Comparison of ENCODE assay signal across 9 mouse cellular contexts in genomic region chr13:53109560-53110248, GRCm38 (mm10).
DNase-seq lines count a peak whose midpoint lies in the region; ATAC-seq lines count a peak whose summit lies in the region.
"Had no signal": no experiment of that assay in that cellular context is flagged by ENCODE, and none has a peak within 500 bp of the region (broad histone marks: within the 10 kb centered on the region; RNA-seq: fewer than 3 reads in every experiment).

No protein-coding gene starts in this region.

- H3K4me3 ChIP-seq in hindbrain, embryonic 11.5 days (ENCODE audit: low read depth, low read length), result no peak overlapping the region
- no peak overlapping the region for H3K4me3 ChIP-seq in lung, embryonic 16.5 days (ENCODE audit: low read length)
- H3K4me3 ChIP-seq: megakaryocyte, embryonic 14.5 days had no signal

- H3K9me3 ChIP-seq in hindbrain, embryonic 11.5 days (ENCODE audit: control insufficient read depth, low read length), result no peaks in the 10 kb centered on the region
- H3K9me3 ChIP-seq in lung, embryonic 16.5 days (ENCODE audit: control insufficient read depth, low read length), result no peaks in the 10 kb centered on the region

- peak overlapping the region; percentile 4; the same call in 1 of the 2 replicates for H3K9ac ChIP-seq in hindbrain, embryonic 11.5 days (ENCODE audit: low read depth, low read length)
- H3K9ac ChIP-seq in lung, embryonic 16.5 days (ENCODE audit: low read length), result no peak overlapping the region

- peak; percentile 85 for DNase-seq in Muller cell, postnatal 12 days (ENCODE audit: inconsistent ontology term)
- DNase-seq in cerebellum, adult 9-11 months, result peak; percentile 83
- DNase-seq in frontal cortex, postnatal 10 days (ENCODE audit: low spot score in 2 of 2), result peak; percentile 86 to 92
- DNase-seq in hindbrain, embryonic 11.5 days (ENCODE audit: low spot score), result peak; percentile 99
- peak; percentile 93 for DNase-seq in layer of hippocampus, adult 9-10 months (ENCODE audit: low spot score)
- DNase-seq in ovary, postnatal 14 days (ENCODE audit: low spot score), result peak; percentile 91
- peak; percentile 96 for DNase-seq in thymus, postnatal 0 days (ENCODE audit: low spot score)

- no peaks in the 10 kb centered on the region for H3K4me1 ChIP-seq in hindbrain, embryonic 11.5 days (replicated peaks; ENCODE audit: control insufficient read depth, insufficient read depth, low read length)
- no peaks in the 10 kb centered on the region for H3K4me1 ChIP-seq in lung, embryonic 16.5 days (replicated peaks; ENCODE audit: control insufficient read depth, insufficient read depth, low read length)

- peak overlapping the region; percentile 19 for H3K4me2 ChIP-seq in hindbrain, embryonic 11.5 days (replicated peaks; ENCODE audit: low read depth, low read length)
- no peak overlapping the region for H3K4me2 ChIP-seq in lung, embryonic 16.5 days (ENCODE audit: low read depth, low read length)

- H3K36me3 ChIP-seq in hindbrain, embryonic 11.5 days (ENCODE audit: control insufficient read depth, insufficient read depth, low read length), result no peaks in the 10 kb centered on the region
- peaks cover 13% of the 10 kb centered on the region for H3K36me3 ChIP-seq in lung, embryonic 16.5 days (ENCODE audit: control insufficient read depth, insufficient read depth, low read length)

- WGBS in hindbrain, embryonic 11.5 days, result 24% methylated on average over 17 of the region's 17 CpGs
- 25% methylated on average over 17 of the region's 17 CpGs for WGBS in lung, embryonic 16.5 days

- no peak overlapping the region for H3K27ac ChIP-seq in hindbrain, embryonic 11.5 days (ENCODE audit: low read depth, low read length)
- H3K27ac ChIP-seq in lung, embryonic 16.5 days (ENCODE audit: low read length), result no peak overlapping the region

- no peaks in the 10 kb centered on the region for H3K27me3 ChIP-seq in hindbrain, embryonic 11.5 days (ENCODE audit: control insufficient read depth, insufficient read depth, low read length)
- no peaks in the 10 kb centered on the region for H3K27me3 ChIP-seq in lung, embryonic 16.5 days (ENCODE audit: control insufficient read depth, insufficient read depth, low read depth, low read length)

- ATAC-seq in hindbrain, embryonic 11.5 days (ENCODE audit: low FRiP score), result peak; percentile 83
- ATAC-seq in lung, embryonic 16.5 days (ENCODE audit: low read depth), result peak; percentile 89
